Comparison of ENCODE assay signal across 16 mouse cellular contexts in the genomic region with DNA sequence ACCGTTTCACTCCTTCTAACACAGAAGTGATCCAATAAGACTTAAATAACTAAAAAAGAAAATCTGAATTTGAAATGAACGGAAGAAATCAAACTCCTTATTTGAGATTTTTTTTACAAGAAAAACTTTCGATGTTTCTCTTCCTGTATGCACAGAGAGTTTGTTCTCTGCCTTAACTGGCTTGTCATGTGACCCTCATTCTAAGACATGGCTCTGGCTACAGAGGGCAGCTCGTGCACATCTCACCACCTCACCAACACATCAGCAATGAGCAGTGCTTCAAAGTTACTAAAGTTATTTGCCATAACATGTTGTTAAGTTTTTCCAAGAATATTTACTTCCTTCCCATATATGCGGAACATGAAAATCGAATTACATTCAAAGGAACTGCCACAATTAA.
"Had no signal": no experiment of that assay in that cellular context is flagged by ENCODE, and none has a peak within 500 bp of the region (broad histone marks: within the 10 kb centered on the region; RNA-seq: fewer than 3 reads in every experiment).

No protein-coding gene starts in this region.

- H3K9ac ChIP-seq: liver, embryonic 15.5 days; liver, postnatal 0 days; midbrain, embryonic 12.5 days; neural tube, embryonic 12.5 days; stomach, embryonic 15.5 days had no signal

- H3K27me3 ChIP-seq: liver, embryonic 15.5 days; megakaryocyte, embryonic 14.5 days; midbrain, embryonic 12.5 days; neural tube, embryonic 12.5 days; stomach, embryonic 15.5 days had no signal

- H3K4me3 ChIP-seq: liver, embryonic 15.5 days; megakaryocyte, embryonic 14.5 days; midbrain, embryonic 12.5 days; neural tube, embryonic 12.5 days; stomach, embryonic 15.5 days had no signal

- H3K4me1 ChIP-seq: liver, embryonic 15.5 days; megakaryocyte, embryonic 14.5 days; midbrain, embryonic 12.5 days; neural tube, embryonic 12.5 days; stomach, embryonic 15.5 days had no signal

- H3K27ac ChIP-seq: liver, embryonic 15.5 days; macrophage; midbrain, embryonic 12.5 days; neural tube, embryonic 12.5 days; stomach, postnatal 0 days had no signal

- H3K4me2 ChIP-seq: liver, embryonic 15.5 days; midbrain, embryonic 12.5 days; neural tube, embryonic 12.5 days; stomach, embryonic 15.5 days had no signal

- H3K9me3 ChIP-seq: liver, embryonic 15.5 days; megakaryocyte, embryonic 14.5 days; midbrain, embryonic 12.5 days; neural tube, embryonic 12.5 days; stomach, embryonic 15.5 days had no signal

- DNase-seq: liver, postnatal 0 days; lung, adult 2 months; lung, postnatal 10 days; lung, postnatal 36 days; midbrain, embryonic 14.5 days; right cerebral cortex, postnatal 14 days; thymus, adult 2 months; thymus, postnatal 25 days; thymus, postnatal 4 days had no signal

- ATAC-seq: liver, postnatal 0 days had no signal
